Mouse (Mus musculus) mouse embryonic stem cell (cell line): ENCODE measurements around the gene Fam131b.

Experiments
- in situ Hi-C, 2 experiments: fragments of 300-500 bp; cut with MboI; formaldehyde crosslinking; loops; 1 replicate in 1 of 2; 3 replicates in 1 of 2; pipeline ENCODE4 v1.14.3; 2019 to 2020; ENCODE audit warnings: low sequenced_read_pairs in 2 of 2, low pct_unique_long_range_greater_than_20kb in 1 of 2, mixed read lengths in 1 of 2; ENCODE audit not compliant: unreplicated experiment in 1 of 2

Fam131b gene

DNA sequence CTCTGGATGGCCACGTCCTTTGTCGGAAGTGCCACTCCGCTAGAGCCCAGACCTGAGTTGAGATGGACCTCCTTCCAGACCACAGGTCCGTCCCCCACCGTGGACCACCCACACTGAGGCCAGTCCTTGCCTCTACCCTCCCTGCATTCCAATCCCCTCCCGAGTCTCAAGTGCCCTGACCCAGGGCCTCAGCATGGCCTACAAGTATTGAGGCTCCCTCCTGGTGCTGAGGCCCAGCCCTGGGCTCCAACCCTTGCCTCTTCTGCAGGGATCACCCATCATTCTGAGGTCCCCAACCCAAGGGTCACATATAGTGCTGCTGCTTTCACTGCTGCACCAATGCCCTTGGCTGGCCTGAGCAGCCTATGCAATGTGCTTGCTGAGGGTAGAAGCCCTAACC lies 33.5 kb upstream of the Fam131b start:
- in situ Hi-C loops: no loop called here

DNA sequence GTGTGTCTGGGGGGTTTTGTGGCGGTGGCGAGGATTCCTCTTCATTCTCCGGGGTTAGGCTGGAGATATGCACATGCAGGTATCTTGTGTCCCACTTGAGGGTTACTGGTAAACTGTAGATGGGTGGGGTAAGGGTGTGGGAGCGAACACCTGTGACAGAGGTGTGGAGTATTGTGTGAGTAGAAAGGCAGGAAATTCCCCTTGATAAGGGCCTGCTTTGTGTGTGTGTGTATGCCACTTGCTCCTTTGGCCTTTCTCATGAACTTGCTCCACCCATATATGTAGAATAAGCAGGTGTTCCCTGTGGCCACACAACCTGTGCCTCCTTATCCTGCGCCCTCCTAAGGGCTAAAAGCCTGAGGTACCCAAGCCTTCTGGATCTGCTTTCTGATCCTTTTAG lies 32.5 kb upstream of the Fam131b start:
- in situ Hi-C loops: no loop called here

DNA sequence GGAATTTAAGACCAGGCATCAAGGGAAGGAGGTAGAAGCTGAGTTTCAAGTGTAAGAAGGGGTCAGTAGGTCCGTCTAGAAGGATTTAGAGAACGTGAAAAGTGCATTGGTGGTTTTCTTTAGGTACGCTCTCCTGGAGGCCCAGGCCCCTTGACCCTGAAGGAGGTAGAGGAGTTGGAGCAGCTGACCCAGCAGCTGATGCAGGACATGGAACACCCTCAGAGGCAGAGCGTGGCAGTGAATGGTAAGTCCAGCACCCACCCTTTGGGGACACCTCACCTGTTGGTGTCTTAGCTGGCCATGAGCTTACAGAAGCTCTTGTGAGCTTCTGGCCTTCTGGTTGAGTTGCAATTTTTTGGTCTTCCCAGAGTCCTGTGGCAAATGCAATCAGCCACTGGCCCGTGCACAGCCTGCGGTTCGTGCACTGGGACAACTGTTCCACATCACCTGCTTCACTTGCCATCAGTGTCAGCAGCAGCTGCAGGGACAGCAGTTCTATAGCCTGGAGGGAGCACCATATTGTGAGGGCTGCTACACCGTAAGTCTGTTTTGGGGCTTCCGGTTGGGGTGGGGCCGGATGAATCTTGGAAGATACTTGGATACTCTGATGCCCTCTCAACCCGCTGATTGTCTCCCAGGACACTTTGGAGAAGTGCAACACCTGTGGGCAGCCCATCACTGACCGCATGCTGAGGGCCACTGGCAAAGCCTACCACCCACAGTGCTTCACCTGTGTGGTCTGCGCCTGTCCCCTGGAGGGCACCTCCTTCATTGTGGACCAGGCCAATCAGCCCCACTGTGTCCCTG lies 31.6 kb upstream of the Fam131b start:
- in situ Hi-C loops: no loop called here

DNA sequence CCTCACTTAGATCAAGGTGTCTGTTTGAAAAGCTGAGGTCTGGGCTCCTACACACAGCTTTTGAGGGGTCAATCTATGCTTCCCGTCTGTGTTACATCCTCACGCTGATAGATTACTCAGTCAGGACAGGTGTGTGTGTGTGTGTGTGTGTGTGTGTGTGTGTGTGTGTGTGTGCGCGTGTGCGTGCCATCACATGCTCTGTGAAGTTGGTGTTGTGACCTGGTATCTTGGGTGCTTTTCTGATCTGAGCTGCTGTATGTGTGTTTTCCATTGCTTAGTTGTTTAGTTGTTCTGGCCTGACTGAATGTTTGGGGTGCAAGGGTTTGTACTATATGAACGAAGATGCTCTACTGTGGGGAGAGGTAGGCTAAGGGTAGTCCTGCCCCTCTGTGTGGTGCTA lies 30.9 kb upstream of the Fam131b start:
- in situ Hi-C loops: no loop called here

DNA sequence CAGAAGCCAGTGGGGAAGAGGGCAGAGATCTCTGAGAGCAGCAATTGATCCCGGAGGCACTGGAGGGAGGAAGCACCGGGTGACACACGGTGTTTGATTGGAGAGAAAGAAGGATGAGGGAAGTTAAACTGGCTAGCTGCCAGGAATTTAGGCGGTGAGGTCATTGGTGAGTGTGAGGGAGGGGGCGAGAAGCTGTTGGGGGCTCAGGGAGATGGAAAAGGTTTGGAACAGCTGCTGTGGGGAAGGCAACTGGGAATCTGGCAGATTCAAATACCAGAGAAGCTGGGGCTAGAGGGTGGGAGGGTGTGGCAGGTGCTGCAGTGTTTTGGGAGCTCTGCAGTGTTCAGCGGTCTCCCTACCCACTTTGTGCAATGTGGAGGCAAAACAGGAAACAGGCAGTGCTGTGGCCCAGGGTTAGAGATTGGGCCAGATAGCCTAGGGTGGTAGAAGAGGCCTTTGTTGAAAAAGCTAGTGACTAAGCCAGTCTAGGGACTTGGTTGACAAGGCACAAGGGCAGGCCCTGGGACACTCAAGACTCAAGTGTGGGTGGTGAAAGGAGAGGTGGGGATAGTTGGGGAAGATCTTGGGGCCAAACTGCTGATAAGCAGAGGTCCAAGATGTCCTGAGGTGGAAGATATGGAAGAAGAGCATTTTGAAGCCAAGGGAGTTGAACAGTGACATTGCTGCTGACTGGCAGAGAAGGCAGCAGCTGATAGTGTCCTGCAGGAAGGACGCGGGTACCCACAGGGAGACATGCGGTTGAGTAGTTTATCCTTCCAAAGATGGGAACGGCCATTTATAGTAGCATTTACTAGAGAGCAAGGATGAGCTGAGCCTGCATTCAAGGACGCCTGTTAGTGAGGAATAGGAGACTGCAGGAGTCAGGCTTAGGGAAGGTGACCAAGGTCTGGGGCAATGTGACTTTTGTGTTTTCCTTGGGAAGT lies 29.9 kb upstream of the Fam131b start:
- in situ Hi-C loops: no loop called here

DNA sequence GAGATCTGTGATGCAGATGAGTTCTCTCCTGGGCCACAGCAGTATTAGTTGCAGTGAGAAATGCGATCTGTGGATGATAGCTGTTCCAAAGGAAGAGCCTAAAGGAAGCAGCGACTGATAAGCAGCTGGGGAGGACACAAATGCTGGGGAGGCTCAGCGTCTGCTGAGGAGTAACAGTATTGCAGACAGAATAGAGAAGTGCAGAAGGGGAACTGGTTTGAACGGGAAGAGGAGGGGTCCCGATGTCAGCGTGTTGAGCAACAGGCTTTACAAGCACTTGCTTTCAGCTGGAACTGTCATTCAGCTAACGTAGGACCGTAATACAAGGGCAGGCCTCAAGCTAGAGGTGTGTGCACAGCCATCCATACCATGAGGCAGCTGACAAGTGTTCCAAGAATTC lies 28.7 kb upstream of the Fam131b start:
- in situ Hi-C loops: no loop called here

DNA sequence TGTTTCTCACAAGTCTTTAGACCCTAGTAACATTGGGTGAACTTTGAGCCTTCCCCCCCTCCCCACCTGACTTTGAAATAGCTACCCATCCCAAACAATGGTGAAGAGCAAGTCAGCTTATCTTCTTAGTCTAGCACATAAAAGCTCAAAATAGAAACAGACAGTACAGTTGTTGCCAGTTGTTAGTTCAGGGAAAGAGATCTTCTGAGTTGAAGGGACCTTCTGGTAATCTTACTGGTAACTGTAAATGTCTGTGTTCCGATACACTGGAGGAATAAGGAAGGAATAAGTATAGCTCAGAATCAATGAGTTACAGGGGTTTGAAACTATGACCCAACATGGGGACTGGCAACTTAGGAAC lies 28.0 kb upstream of the Fam131b start:
- in situ Hi-C loops: no loop called here

DNA sequence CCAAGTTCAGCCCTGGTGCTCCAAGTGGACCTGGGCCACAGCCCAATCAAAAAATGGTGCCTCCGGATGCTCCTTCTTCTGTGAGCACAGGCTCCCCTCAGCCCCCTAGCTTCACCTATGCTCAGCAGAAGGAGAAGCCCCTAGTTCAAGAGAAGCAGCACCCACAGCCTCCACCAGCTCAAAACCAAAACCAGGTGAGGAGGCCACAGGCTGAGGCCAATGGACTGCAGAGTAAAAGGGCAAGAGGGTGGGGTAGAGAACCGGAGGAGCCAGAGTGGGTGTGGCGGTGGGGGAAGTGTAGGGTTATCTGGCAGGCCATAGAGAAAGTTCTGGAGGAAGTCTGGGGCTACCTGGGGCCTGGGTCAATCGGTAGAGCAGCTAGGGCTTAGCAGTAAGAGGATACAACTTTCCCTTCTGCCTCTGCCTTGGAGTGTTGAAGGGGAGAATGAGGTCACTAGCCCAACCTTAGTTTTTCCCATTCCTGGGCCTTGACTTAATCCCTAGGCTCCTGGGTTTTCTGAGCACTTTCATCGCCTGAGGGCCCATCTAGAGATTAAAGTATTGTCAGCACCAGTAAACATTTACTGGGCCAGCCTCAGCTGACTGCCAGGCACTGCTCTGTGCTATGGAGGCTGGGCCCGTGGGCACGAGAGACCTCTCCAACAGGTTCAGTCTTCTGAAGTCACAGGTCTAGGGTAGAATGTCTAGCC lies 27.5 kb upstream of the Fam131b start:
- in situ Hi-C loops: no loop called here

DNA sequence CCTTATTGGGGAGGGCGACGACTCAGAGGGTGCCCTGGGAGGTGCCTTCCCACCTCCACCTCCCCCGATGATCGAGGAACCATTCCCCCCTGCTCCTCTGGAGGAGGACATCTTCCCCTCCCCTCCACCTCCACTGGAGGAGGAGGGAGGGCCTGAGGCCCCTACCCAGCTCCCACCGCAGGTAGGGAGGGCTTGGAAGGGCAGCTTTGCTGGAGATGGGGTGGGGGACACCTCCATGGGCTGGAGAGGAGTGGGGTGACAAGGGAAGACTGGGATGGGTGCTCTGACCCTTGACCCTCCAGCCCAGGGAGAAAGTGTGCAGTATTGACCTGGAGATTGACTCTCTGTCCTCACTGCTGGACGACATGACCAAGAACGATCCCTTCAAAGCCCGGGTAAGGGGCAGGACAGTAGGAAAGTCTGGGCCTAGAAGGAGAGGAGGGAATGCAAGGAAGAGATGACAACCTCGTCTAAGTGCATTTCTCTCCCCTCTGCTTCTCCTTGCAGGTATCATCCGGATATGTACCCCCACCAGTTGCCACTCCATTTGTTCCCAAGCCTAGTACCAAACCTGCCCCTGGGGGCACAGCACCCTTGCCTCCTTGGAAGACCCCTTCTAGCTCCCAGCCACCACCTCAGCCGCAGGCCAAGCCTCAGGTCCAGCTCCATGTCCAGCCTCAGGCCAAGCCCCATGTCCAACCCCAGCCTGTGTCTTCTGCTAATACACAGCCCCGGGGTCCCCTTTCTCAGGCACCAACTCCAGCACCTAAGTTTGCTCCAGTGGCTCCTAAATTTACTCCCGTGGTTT lies 26.7 kb upstream of the Fam131b start:
- in situ Hi-C loops: no loop called here

DNA sequence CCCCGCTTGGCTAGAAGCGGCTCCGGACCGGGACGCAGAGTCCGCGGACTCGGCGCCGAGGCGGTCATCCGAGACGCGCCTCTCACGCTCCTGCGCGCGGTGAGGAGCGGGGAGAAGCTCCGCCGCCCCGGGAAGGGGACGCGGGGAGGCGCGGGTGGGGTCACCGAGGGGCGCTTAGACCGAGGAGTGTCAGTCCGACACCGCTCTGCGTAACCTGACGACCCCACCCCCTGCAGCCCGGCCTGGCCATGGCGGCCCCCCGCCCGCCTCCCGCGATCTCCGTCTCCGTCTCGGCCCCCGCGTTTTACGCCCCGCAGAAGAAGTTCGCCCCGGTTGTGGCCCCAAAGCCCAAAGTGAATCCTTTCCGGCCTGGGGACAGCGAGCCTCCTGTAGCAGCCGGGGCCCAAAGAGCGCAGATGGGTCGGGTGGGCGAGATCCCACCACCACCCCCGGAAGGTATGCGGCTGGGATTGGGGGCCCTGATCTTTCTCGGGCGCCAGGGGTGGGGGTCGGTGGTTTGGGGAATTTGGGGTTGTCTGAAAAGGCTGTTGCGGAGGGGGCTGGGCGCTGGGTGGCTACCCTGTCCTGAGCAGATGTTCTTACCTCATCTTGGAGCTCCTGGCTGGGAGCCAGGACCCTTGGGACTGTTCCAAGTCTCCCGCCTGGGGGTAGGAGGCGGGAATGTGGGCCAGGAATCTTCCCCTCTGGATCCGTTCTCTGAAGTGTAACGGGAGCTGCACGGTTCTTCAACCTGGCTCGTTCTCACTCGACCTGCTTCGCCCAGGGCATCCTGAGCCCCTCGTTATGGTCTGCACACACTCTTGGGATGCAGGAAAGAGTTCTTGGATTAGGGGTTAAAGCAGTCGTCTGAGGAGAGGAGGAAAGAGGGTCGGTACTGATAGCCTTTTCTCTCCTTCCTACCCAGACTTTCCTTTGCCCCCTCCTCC lies 25.9 kb upstream of the Fam131b start:
- in situ Hi-C loops: no loop called here

DNA sequence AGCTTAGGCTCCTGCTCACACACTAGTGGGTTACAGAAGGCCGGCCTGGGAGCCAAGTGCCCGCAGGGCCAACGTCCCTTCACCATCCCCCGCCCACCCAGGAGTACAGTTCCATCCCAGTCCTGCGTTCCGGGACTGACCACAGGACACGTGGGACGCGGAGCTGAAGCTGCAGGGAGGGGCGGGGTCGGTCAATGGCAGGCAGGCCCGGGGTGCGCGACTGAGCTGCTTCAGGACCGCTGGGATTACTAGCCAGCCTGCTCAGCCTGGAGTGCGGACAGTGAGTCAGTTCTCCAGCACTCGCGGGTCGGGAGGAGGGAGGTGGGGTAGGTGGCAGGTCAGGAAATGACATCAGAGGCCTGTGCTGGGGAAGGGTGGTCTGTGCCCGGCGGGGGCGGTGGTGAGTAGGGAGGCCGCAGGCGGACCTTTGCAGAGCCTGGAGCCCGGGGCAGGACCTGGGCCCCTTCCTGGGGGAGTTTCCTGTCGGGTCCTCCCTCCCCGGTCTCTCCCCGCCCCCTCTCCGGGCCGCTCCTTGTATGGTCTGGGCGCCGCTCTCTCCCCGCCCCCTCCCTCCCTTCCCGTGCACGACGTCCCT lies 25.1 kb upstream of the Fam131b start, which contains the start of gene Zyx:
Zyx (plus strand) TSS at position 205 of the 595 bp plus-strand sequence.
- in situ Hi-C loops: no loop called here

DNA sequence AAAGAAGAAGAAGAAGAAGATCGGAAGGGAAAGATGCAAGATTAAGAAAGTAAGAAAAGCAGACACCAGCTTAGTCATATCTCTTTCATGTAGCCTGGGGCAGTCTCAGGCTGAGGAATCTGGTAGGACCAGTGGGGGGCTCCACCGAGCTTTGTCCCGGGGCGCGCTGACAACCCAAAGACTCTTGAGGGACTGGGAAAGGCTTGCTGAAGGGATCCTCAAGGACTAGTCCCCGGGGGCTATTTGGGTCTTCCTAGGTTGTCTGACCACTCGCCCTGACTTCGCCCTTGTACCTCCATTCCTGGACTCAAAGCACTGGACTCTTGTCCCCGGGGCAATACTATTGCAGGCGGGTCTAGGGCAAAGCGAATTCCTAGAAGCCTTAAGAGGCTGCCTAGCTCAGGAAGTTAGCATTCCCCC lies 24.6 kb upstream of the Fam131b start:
- in situ Hi-C loops: no loop called here

DNA sequence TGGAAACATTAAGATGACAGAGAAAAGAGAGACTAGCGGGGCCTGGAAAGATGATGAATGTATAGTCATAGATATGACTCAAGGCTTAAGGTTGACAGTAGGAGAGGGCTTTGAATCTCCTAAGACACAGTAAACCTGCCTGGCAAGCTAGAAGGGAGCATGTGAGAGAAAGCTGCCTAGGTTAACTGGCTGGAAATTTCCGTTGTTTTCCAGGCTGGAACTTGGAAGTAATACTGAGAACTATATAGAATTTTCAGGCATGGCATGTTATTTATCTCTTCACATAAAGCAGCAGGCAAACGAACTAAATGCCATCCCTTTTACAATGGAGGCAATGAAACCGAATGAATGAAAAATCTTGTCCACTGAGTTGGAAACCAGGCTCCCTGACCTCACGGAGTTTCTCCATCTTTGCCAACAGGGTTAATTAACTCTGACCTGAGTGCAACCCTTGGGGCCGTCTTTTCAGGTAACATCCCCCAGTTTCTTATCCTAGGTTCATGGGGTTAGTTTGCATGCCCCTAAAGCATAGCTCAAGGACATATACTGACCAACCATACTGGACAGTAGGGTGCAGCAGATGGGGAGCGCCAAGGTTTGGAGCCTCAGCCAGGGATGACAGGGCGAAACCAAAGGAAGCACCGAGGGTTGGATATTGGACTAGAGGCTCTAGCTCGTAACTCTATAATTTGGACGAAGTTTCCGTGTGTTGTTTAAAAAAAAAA lies 24.0 kb upstream of the Fam131b start:
- in situ Hi-C loops: no loop called here

DNA sequence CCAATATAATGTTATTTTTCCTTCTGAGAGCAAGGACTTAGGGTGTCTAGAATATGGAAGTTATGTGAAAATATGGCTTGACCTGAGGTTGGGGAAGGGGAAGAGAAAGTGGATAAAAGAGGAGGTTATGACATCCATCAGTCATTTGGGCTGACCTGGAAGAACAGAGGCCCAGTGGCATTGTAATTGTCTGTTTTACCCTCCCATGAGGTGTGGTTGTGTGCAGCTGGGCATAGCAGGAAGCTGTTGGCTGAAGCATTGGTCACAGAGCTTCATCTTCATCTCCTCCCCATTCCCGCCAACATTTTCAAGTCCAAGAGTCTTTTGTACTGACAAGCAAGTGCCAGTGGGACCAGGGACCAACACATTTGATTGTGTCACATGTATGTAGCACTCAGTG lies 19.8 kb upstream of the Fam131b start:
- in situ Hi-C loops: no loop called here

DNA sequence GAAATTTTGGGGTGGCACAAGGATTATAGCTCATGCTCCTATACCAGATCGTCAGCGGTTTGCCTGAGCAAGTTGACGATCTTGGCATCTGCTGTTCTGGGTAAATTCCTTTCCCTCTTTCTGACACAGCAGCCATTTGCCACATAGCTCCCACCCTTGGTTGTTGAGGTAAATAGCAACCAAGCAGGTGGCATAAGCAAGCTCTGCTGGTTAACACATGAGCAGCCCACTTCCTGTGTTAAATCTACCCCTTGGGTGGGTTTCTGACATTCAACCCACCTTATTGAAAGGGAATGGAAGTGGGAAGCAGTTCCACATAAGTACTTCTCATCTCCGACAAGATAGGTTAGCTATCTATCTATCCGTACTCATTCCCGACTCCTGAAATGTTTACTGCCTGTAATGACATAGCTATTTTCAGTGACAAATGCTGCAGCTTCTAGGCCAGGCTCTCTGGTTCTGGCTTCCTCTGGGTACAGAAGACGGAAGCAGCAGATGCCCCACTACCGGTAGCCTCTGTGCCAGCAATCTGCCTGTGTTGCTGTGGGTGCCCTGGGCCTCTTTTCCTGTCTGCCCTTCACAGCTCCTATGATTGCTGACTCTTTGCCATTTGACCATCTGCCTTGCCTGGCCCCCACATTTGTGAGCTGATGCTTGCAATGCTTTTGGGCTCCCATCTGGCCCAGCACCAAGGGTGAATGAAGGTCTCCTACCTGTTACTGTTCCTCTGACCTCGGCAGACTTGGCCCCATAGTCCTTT lies 19.1 kb upstream of the Fam131b start:
- in situ Hi-C loops: no loop called here

DNA sequence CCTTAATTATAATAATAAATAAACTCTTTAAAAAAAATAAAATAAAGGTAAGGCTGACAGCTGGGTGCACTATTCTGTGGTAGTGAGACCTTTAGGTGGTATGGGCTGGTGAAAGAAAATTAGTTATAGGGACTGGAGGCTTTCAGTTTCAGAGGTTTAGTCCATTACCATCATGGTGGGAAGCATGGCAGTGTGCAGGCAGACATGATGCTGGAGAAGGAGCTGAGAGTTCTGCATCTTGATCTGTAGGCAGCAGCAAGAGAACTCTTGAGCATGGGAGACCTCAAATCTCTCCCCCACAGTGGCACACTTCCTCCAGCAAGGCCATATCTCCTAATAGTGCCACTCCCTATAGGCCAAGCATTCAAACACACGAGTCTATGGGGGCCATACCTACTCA lies 17.7 kb upstream of the Fam131b start:
- in situ Hi-C loops: no loop called here
